Mouse (Mus musculus) embryonic fibroblast, embryonic 13.5 days (primary cell): ENCODE measurements around the gene Gm48552.

Experiments used
- CTCF ChIP-seq: IDR thresholded peaks from 2 replicates; pipeline ENCODE4 v1.5.1; 2011; ENCODE audit warnings: mild to moderate bottlenecking, control low read depth, low read length, moderate library complexity, borderline replicate concordance; ENCODE audit not compliant: insufficient read depth
- POLR2A ChIP-seq: IDR thresholded peaks from 2 replicates; pipeline ENCODE4 v1.6.1; 2011; ENCODE audit warnings: low read depth, mild to moderate bottlenecking, control low read depth, low read length, moderate library complexity

GRCm38 (mm10) chr10:81399798-81400308, 11.0 kb downstream of the Gm48552 start:
- TF ChIP-seq CTCF (no peak), POLR2A (no peak)
